Mouse (Mus musculus) intestine, embryonic 16.5 days (tissue): ENCODE results near the gene Ppp6r2. TPM values are rescaled to one million over a fixed set of nuclear protein-coding genes. Genes with fewer than 3 reads are reported as not detected.

Source experiments
- ATAC-seq: fragments of 200-750 bp; cut with Nextera tagmentation; 2 replicates; pipeline ENCODE4 v1.8.0; 2017; ENCODE audit warnings: moderate TSS enrichment, moderate library complexity
- H3K27ac ChIP-seq: fragments of 300-500 bp; sonication (generic); 2 replicates; pipeline ENCODE4 v1.5.1; 2014; ENCODE audit warnings: mild to moderate bottlenecking, low read length
- H3K27me3 ChIP-seq: fragments of 300-500 bp; sonication (generic); replicated peaks from 2 replicates; pipeline ENCODE4 v1.6.1; 2014; ENCODE audit warnings: low read length, control low read depth, mixed read lengths; ENCODE audit not compliant: control insufficient read depth, insufficient read depth
- H3K36me3 ChIP-seq: fragments of 300-500 bp; sonication (generic); 2 replicates; pipeline ENCODE4 v1.6.1; 2014; ENCODE audit warnings: low read length, control low read depth; ENCODE audit not compliant: control insufficient read depth, insufficient read depth
- H3K4me1 ChIP-seq: fragments of 300-500 bp; sonication (generic); 2 replicates; pipeline ENCODE4 v1.6.1; 2014; ENCODE audit warnings: low read length, control low read depth, mixed read lengths; ENCODE audit not compliant: control insufficient read depth, insufficient read depth
- H3K4me2 ChIP-seq: fragments of 300-500 bp; sonication (generic); 2 replicates; pipeline ENCODE4 v1.6.1; 2014; ENCODE audit warnings: low read depth, low read length, control low read depth
- H3K4me3 ChIP-seq: fragments of 300-500 bp; sonication (generic); 2 replicates; pipeline ENCODE4 v1.5.1; 2014; ENCODE audit warnings: mild to moderate bottlenecking, low read length
- H3K9ac ChIP-seq: fragments of 300-500 bp; sonication (generic); 2 replicates; pipeline ENCODE4 v1.6.1; 2014; ENCODE audit warnings: low read depth, low read length
- H3K9me3 ChIP-seq: fragments of 300-500 bp; sonication (generic); 2 replicates; pipeline ENCODE4 v1.6.1; 2016; ENCODE audit warnings: low read length, control low read depth; ENCODE audit not compliant: control insufficient read depth
- WGBS: fragments of 180-500 bp; shearing (Covaris S2); extraction: QIAGEN DNeasy Blood & Tissue Kit; methylation state at CpG from one replicate; pipeline ENCODE4 v1.1.7; 2014; 5-methylcytosine and 5-hydroxymethylcytosine counted together
- polyA plus RNA-seq: library from polyadenylated mRNA; unstranded; fragments of >200 nt; fragmentation: Nextera tagmentation; extraction: Ambion mirVana; gene quantifications from 2 replicates; pipeline ENCODE4 v1.2.1, GENCODE M21; 2015

The Ppp6r2 gene
- polyA plus RNA-seq, 1 experiment from 2014 or later = 18.0 TPM

DNA sequence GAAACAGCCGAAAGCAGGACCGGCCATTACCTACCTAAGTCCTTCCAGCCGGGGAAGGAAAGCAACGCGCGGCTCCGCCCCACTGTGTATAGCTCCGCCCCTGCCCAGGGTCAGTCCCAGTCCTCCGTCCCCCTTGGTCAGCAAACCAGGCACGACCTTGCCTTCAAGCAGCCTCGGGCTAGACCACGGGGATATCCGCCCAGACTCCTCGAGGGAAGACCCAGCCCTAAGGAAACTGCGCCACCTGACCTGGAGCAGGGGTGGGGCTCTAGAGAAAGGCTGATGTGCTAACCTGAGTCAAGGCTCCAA, 37.5 kb upstream of the Ppp6r2 start:
- H3K27me3 ChIP-seq = no peaks in the 10 kb centered on the region
- no peaks in the 10 kb centered on the region for H3K9me3 ChIP-seq
- peak overlapping the region; percentile 74 for H3K27ac ChIP-seq
- H3K4me1 ChIP-seq = peaks cover 95% of the 10 kb centered on the region
- H3K4me2 ChIP-seq = peak overlapping the region; percentile 99
- 1% methylated on average over 15 of the region's 15 CpGs for WGBS
- peak overlapping the region; percentile 83 for H3K9ac ChIP-seq
- H3K36me3 ChIP-seq = no peaks in the 10 kb centered on the region; the same call in 1 of the 2 replicates
- peak; percentile 51 for ATAC-seq
- H3K4me3 ChIP-seq = peak overlapping the region; percentile 68

DNA sequence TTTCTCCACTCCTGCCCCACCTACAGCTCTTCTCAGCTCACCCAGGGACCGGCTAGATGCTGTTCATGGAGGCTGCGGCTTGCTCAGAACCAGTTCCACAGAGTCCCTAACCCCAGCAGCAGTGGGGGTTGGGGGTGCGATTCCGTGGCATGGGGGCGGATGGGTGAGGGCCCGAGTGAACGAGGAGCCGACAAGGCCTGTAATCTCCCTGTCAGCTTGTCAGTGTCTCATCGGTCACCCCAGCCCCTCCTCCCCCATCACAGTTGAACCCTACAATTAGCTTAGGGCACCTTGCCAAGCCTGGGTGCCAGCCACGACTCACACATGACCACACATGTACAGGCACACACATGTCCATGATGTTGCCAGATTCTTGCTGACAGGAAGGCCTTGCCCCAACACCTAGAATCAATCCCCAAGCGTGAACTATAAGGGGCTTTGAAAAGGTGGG, 36.4 kb upstream of the Ppp6r2 start:
- H3K4me2 ChIP-seq = peak overlapping the region; percentile 99; the same call in 1 of the 2 replicates
- 46% methylated on average over 11 of the region's 11 CpGs for WGBS
- peak overlapping the region; percentile 34; the same call in 1 of the 2 replicates for H3K27ac ChIP-seq

DNA sequence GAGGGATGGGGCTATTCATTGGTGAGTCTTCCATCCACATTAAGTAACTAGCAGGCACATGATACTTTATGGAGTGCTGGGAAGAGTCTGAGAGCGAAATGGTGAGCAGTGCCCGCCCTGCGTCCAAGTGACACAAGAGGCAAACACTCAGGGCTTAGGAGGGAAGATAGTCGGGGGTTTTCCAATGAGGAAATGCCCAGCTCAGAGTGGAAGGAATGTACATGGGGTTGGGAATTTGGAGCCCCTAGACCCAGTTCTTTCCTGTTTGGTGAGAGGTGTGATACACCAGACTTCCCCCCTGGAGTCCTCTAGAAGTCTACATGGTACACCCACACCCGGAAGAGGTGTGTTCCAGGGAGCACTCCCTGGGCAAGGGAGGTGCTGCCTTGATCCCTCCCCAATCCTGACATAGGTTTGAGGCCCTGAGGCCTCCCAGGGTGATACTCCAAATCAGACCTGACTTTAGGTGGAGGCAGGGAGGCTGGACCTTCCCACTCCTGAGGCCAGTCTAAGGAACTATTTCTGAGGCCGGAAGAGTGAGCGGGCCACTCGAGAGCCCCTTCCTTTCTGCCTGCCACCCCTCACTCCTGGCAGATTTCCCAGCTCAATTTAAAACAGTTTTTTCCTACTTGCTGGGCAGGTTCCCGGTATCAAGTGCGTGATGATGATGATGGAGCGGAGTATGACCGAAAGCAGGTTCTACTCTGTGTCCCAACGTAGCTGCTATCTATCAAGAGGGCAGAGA, 35.8 kb upstream of the Ppp6r2 start:
- 64% methylated on average over 13 of the region's 13 CpGs for WGBS
- Histone ChIP-seq H3K4me2 (no peak overlapping the region), H3K27me3 (no peaks in the 10 kb centered on the region), H3K4me3 (no peak overlapping the region), H3K36me3 (no peaks in the 10 kb centered on the region), H3K4me1 (peaks cover 78% of the 10 kb centered on the region), H3K9me3 (no peaks in the 10 kb centered on the region), H3K9ac (peak overlapping the region; percentile 83; the same call in 1 of the 2 replicates), H3K27ac (peak overlapping the region; percentile 34)
- ATAC-seq = no peak

More for the DNA sequence above, 36.4 kb upstream of the Ppp6r2 start:
- Histone ChIP-seq H3K4me3 (no peak overlapping the region), H3K9ac (peak overlapping the region; percentile 83), H3K36me3 (no peaks in the 10 kb centered on the region), H3K9me3 (no peaks in the 10 kb centered on the region), H3K27me3 (no peaks in the 10 kb centered on the region), H3K4me1 (peaks cover 85% of the 10 kb centered on the region)
- ATAC-seq = no peak

DNA sequence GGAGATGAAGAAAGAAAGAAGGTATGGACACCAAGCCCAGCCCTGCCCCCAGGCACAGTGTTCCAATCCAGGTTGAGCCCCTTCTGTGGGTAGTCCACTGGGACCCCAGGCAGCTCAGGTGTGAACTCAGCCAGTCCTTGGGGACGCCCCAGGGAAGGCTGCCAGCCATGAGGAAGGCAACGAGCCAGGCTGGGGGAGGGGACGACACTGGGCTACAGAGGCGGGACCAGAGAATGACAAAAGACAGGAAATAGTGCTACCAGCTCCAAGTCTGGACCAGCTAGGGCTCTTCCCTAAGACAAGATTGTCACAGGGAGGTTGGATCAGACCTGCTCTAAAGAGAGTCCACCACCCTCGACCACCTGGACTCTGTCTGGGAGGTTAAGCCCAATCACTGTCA, 34.2 kb upstream of the Ppp6r2 start:
- peak overlapping the region; percentile 93 for H3K27ac ChIP-seq
- H3K4me1 ChIP-seq = peaks cover 75% of the 10 kb centered on the region
- H3K36me3 ChIP-seq = no peaks in the 10 kb centered on the region
- H3K27me3 ChIP-seq = no peaks in the 10 kb centered on the region
- peak overlapping the region; percentile 80 for H3K4me2 ChIP-seq
- 12% methylated on average over 5 of the region's 5 CpGs for WGBS
- H3K9me3 ChIP-seq = no peaks in the 10 kb centered on the region
- peak overlapping the region; percentile 57 for H3K9ac ChIP-seq
- H3K4me3 ChIP-seq = peak overlapping the region; percentile 10; the same call in 1 of the 2 replicates
- ATAC-seq = peak; percentile 9

DNA sequence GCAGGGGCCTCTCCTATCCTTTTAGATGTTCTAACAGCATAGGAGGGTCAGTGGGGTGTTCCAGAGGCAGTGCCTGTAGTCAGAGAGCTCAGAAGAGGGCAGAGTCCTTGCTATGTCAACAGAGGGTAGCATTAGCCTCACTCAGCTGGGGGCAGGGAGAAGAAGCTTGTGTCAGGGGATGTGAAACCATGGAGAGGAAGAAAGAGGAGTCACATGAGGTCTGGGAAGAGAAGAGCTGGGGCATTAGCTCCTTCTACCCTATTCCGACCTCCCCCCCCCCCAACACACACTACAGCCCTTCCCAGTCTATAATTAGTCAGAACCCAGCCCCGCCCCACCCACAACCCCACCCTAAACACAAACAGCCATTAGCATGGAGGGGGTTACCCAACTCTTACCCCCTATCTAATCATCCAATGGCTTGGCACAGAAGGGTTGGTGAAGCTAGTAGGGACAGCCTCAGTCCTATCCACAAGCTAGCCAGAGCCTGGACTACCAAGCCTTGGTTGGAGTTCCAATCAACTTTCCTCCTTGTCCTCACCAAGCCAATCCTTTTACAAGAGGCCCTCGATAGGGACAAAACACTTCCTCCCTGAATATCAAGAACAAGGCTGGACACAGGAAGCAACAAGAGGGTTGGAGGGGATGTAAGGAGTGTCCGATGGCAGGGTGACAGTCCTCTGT, 33.6 kb upstream of the Ppp6r2 start:
- peak overlapping the region; percentile 57; the same call in 1 of the 2 replicates for H3K4me3 ChIP-seq
- peak overlapping the region; percentile 80 for H3K4me2 ChIP-seq
- 63% methylated on average over 4 of the region's 4 CpGs for WGBS
- no peaks in the 10 kb centered on the region for H3K9me3 ChIP-seq
- peak; percentile 39 for ATAC-seq
- no peaks in the 10 kb centered on the region for H3K36me3 ChIP-seq
- no peaks in the 10 kb centered on the region for H3K27me3 ChIP-seq
- H3K9ac ChIP-seq = peak overlapping the region; percentile 89
- peaks cover 72% of the 10 kb centered on the region for H3K4me1 ChIP-seq
- H3K27ac ChIP-seq = peak overlapping the region; percentile 93

DNA sequence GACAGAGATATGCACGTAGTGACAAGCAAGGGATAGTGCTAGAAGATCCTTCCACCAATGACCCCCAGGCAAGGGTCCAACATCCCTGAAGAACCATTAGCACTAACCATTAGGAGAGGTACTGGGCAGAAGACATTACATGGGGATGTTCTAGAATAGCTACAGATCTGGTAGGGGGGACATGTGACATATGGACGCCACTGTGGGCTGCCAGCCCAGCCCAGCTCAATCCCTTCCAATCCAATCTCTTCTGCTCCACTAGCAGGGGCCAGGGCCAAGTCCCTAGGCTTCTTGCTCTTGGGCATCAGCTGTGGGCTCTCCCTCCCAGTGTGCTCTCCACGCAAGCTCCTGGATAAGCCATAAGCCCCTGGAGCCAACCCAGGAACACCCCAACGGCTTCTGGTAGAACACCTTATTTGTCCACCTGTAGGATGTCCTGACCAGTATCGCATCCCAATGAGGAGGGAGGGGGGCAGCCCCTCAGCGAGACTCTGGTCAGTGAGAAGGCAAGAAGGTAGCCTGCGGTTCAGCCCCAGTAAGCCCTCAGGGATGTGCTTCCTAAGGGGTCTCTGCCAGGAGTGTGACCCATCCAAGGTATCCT, 33.0 kb upstream of the Ppp6r2 start:
- Histone ChIP-seq H3K27ac (peak overlapping the region; percentile 93), H3K9ac (peak overlapping the region; percentile 89), H3K36me3 (no peaks in the 10 kb centered on the region), H3K9me3 (no peaks in the 10 kb centered on the region), H3K4me1 (peaks cover 66% of the 10 kb centered on the region), H3K4me3 (peak overlapping the region; percentile 57), H3K27me3 (no peaks in the 10 kb centered on the region), H3K4me2 (peak overlapping the region; percentile 80)
- WGBS = 63% methylated on average over 7 of the region's 7 CpGs
- no peak for ATAC-seq

DNA sequence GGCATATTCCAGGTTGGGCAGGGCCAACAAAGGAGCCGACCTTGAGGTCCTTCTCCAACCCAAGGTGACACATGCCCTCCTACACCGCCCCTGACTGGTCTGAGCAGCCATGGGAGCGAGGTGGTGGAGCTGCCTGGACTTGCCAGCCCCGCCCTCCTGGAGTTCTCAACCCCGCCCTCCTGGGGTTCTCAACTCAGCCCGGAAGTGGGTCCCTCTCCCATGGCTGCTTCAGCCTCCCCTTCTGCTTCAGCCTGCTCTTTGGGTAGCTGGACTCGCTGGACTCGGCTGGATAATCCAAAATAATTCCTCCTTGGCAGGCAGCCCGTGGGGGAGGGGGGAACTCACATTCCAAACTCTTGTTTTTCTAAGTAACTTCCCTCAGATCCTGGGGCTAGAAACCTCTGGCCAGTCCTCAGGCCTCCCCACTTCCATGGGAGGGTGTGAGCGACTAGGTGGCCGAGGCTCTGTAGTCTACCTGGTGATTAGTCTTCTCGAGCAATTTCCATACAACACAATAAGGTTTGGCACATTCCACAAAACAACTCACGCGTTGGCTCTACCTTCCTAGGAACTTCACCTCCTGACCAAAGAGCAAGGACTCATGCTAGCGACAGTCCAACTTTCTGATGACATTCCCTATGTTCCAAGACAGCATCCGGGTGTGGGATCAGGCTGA, 32.3 kb upstream of the Ppp6r2 start:
- H3K36me3 ChIP-seq = no peaks in the 10 kb centered on the region
- H3K9ac ChIP-seq = peak overlapping the region; percentile 89
- no peaks in the 10 kb centered on the region for H3K27me3 ChIP-seq
- H3K4me3 ChIP-seq = peak overlapping the region; percentile 57
- H3K4me1 ChIP-seq = peaks cover 59% of the 10 kb centered on the region
- peak overlapping the region; percentile 80 for H3K4me2 ChIP-seq
- H3K27ac ChIP-seq = peak overlapping the region; percentile 93
- peak; percentile 71 for ATAC-seq
- WGBS = 2% methylated on average over 16 of the region's 16 CpGs
- H3K9me3 ChIP-seq = no peaks in the 10 kb centered on the region

DNA sequence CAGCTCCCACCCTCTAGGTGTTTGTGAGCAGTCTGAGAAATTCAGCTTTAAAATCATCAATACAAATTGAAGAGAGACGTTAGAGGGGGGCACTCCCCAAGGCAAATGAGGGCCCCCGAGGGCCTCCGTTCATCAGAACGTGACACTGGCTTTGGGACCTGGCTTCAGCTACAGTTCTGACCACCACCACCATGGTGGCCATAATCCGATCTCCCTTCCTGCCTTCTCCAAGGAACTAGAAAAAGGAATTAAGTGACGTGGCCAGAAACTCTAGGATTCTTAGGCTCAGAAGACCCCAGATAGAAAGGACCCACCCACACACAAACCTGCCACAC, 31.8 kb upstream of the Ppp6r2 start:
- Histone ChIP-seq H3K4me2 (peak overlapping the region; percentile 80), H3K27me3 (no peaks in the 10 kb centered on the region), H3K9me3 (no peaks in the 10 kb centered on the region), H3K36me3 (no peaks in the 10 kb centered on the region), H3K27ac (peak overlapping the region; percentile 93), H3K4me3 (peak overlapping the region; percentile 57), H3K4me1 (peaks cover 54% of the 10 kb centered on the region), H3K9ac (peak overlapping the region; percentile 89)
- no peak for ATAC-seq
- 2% methylated on average over 6 of the region's 6 CpGs for WGBS

DNA sequence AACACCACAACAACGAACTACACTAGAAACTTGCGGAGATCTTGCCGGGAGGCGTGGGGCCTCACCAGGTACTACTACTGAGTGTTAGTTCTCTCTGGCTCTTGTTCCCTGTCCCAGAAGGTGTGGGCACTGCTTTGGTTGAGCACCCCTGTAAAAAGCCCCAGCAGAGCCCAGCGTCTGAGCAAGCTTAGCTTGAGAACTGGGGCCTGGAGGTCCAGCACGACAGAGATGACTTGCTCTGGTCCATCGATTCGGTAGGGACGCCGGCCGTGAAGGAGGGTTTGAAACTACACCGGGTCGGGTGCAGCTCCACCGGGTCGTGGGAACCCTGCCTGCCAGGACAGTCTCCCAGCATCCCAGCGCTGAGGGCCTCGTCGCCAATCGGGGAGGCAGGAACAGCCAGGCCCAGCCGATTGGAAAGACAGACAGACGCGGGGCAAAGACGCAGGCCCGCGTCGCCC, 31.2 kb upstream of the Ppp6r2 start:
- no peaks in the 10 kb centered on the region for H3K27me3 ChIP-seq
- H3K27ac ChIP-seq = peak overlapping the region; percentile 93
- WGBS = under 1% methylated on average over 26 of the region's 26 CpGs
- peak overlapping the region; percentile 89 for H3K9ac ChIP-seq
- peak overlapping the region; percentile 57 for H3K4me3 ChIP-seq
- peaks cover 49% of the 10 kb centered on the region for H3K4me1 ChIP-seq
- H3K4me2 ChIP-seq = peak overlapping the region; percentile 80
- no peaks in the 10 kb centered on the region for H3K36me3 ChIP-seq
- no peaks in the 10 kb centered on the region for H3K9me3 ChIP-seq
- ATAC-seq = peak; percentile 0; the same call in 1 of the 2 replicates
